Mouse (Mus musculus) liver, embryonic 14 days (tissue): ENCODE results near the gene Olfr1431. TPM values are rescaled to one million over a fixed set of nuclear protein-coding genes. Genes with fewer than 3 reads are reported as not detected.

ENCODE experiments used
- polyA plus RNA-seq: library from polyadenylated mRNA; depleted of rRNA; stranded (reverse); fragments of >200 nt; gene quantifications from 2 replicates; pipeline ENCODE4 v1.2.3, GENCODE M21; 2012; rRNA removed

The Olfr1431 gene
- polyA plus RNA-seq, result not detected in 2 replicates

GRCm38 (mm10) chr19:12200334-12200733 is at the start of gene Olfr1431:
Gene Olfr1431 (plus strand): TSS chr19:12200634.

DNA sequence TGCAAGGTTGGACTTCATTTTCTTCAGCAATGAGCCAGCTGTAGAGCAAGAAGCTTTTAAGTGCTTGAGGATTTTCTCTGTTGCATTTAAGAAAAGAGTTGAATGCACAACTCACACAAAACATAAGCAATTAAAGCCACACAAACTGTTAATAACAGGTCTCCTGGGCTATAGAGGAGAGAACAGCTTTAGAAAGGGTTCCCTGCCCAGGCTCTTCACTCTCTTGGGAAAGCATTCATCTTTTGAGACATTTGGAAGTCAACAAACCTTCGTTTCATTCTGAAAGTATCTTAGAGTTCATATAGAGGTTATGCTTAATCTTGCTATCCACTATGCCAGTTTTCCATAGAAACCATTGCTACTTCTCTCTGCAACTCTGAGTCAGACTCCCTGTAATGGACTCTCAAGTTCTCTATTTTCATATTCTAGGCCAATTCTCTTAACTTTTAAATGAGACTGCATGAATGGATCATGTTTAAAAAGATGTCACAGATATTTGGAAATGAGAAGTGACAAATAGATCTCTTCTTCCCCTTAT is 30.3 kb upstream of the Olfr1431 start, which contains the start of gene Olfr1555-ps1:
Olfr1555-ps1 (minus strand) TSS at position 51 of the 538 bp plus-strand sequence.

DNA sequence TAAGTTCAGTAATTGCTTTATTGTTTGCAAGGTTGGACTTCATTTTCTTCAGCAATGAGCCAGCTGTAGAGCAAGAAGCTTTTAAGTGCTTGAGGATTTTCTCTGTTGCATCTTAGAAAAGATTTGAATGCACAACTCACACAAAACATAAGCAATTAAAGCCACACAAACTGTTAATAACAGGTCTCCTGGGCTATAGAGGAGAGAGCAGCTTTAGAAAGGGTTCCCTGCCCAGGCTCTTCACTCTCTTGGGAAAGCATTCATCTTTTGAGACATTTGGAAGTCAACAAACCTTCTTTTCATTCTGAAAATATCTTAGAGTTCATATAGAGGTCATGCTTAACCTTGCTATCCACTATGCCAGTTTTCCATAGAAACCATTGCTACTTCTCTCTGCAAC is 32.1 kb downstream of the Olfr1431 start, which contains the start of gene Olfr1432:
Olfr1432 (minus strand) TSS at position 101 of the 400 bp plus-strand sequence.

GRCm38 (mm10) chr19:12241559-12241958 is 41.1 kb downstream of the Olfr1431 start, which contains the start of gene Olfr262:
Gene Olfr262 (minus strand): TSS chr19:12241659.

DNA sequence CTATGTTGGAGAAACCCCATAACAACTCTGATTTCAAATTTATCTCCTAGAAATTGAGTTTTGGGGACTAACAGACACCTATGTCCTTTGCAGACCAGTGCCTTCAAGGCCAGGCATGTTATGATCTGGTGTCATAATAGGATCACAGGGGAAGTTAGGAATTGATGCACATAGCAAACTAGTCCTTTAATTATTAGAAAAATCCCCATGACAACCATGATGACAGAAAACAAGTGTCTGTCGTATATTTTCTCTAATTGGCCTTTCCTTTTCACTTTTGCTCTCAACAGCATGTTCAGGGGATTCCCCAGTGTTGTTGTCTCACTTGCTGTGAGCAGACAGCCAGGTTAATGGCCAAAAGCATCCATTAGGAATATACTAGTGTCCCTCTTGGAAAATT is 60.3 kb downstream of the Olfr1431 start, which contains the start of gene Olfr235:
Olfr235 (plus strand) TSS at position 301 of the 400 bp plus-strand sequence.

Other genes with a start within 250 kb of the Olfr1431 start
- 11.2 and 12.4 TPM in 2 replicates for gene Osbp, start 234.7 kb upstream of the Olfr1431 start, polyA plus RNA-seq
- not detected in 2 replicates for gene Olfr1423, start 159.3 kb upstream of the Olfr1431 start, polyA plus RNA-seq
- gene Olfr1424, start 138.0 kb upstream of the Olfr1431 start, polyA plus RNA-seq, result not detected in 2 replicates
- gene Olfr1425, start 122.9 kb upstream of the Olfr1431 start, polyA plus RNA-seq, result not detected in 2 replicates
- gene Olfr1426, start 108.6 kb upstream of the Olfr1431 start, polyA plus RNA-seq, result not detected in 2 replicates
- not detected in 2 replicates for gene Olfr1427, start 97.3 kb upstream of the Olfr1431 start, polyA plus RNA-seq
- gene Olfr1428, start 84.7 kb upstream of the Olfr1431 start, polyA plus RNA-seq, result not detected in 2 replicates
- not detected in 2 replicates for gene Olfr76, start 77.4 kb upstream of the Olfr1431 start, polyA plus RNA-seq
- not detected in 2 replicates for gene Olfr1555-ps1, start 30.5 kb upstream of the Olfr1431 start, polyA plus RNA-seq
- gene Olfr1432, start 32.0 kb downstream of the Olfr1431 start, polyA plus RNA-seq, result not detected in 2 replicates
- not detected in 2 replicates for gene Olfr262, start 41.0 kb downstream of the Olfr1431 start, polyA plus RNA-seq
- gene Olfr235, start 60.4 kb downstream of the Olfr1431 start, polyA plus RNA-seq, result not detected in 2 replicates
- not detected in 2 replicates for gene Olfr1434, start 79.2 kb downstream of the Olfr1431 start, polyA plus RNA-seq
- gene Olfr1436, start 98.5 kb downstream of the Olfr1431 start, polyA plus RNA-seq, result not detected in 2 replicates
- gene Olfr1437, start 124.5 kb downstream of the Olfr1431 start, polyA plus RNA-seq, result not detected in 2 replicates
- gene Olfr1438-ps1, start 135.3 kb downstream of the Olfr1431 start, polyA plus RNA-seq, result not detected in 2 replicates
- gene Olfr1440, start 186.6 kb downstream of the Olfr1431 start, polyA plus RNA-seq, result not detected in 2 replicates
- not detected in 2 replicates for gene Olfr1441, start 216.8 kb downstream of the Olfr1431 start, polyA plus RNA-seq
- gene Pfpl, start 227.3 kb downstream of the Olfr1431 start, polyA plus RNA-seq, result not detected in 2 replicates